Mouse (Mus musculus) bone marrow macrophage, adult 2 months (primary cell): Measurements from ENCODE around the gene Rnf215.

Experiments
- CTCF ChIP-seq: IDR thresholded peaks from 2 replicates; pipeline ENCODE4 v1.5.1; 2012; ENCODE audit warnings: low read depth, mild to moderate bottlenecking, low read length, moderate library complexity
- POLR2A ChIP-seq: IDR thresholded peaks from 2 replicates; pipeline ENCODE4 v1.6.1; 2012; ENCODE audit warnings: mild to moderate bottlenecking, low read depth, low read length, borderline replicate concordance

- no peak for TF ChIP-seq CTCF
- no peak for TF ChIP-seq POLR2A
These were observed 29.6 kb upstream of the Rnf215 start for GRCm38 (mm10) chr11:4105444-4105843.
